Mouse (Mus musculus): ENCODE measurements around the gene Gm17332.
"Not testable (repeated sequence)": the region's sequence is repeated elsewhere in the genome, so short reads cannot be mapped to it uniquely, and the experiment has no call there.

Gm17332 gene

GRCm38 (mm10) chr11:31182362-31182761 is at the start of gene Gm17332:
Gm17332 (minus strand) TSS chr11:31182462.
- no peak for DNase-seq (ENCODE audit: low read depth, low spot score)

- DNase-seq (ENCODE audit: low read depth, low spot score), result no peak
Measured at GRCm38 (mm10) chr11:31229966-31230365, 47.7 kb upstream of the Gm17332 start.

- DNase-seq (ENCODE audit: low read depth, low spot score), result no peak
Measured at GRCm38 (mm10) chr11:31225359-31225758, 43.1 kb upstream of the Gm17332 start.

GRCm38 (mm10) chr11:31218009-31218408 is 35.7 kb upstream of the Gm17332 start:
- no peak for DNase-seq (ENCODE audit: low read depth, low spot score)

- no peak for DNase-seq (ENCODE audit: low read depth, low spot score)
Measured at GRCm38 (mm10) chr11:31195621-31196363, 13.5 kb upstream of the Gm17332 start.

- DNase-seq (ENCODE audit: low read depth, low spot score), result no peak
Measured at GRCm38 (mm10) chr11:31194761-31195160, 12.5 kb upstream of the Gm17332 start.

- DNase-seq (ENCODE audit: low read depth, low spot score), result peak; percentile 35
Measured at GRCm38 (mm10) chr11:31170052-31170646, 12.1 kb downstream of the Gm17332 start.

- no peak for DNase-seq (ENCODE audit: low read depth, low spot score)
Measured at GRCm38 (mm10) chr11:31169161-31170051, 12.9 kb downstream of the Gm17332 start.

GRCm38 (mm10) chr11:31168831-31169160 is 13.5 kb downstream of the Gm17332 start:
- DNase-seq (ENCODE audit: low read depth, low spot score), result no peak

GRCm38 (mm10) chr11:31157021-31157420 is 25.2 kb downstream of the Gm17332 start:
- no peak for DNase-seq (ENCODE audit: low read depth, low spot score)

- DNase-seq (ENCODE audit: low read depth, low spot score), result not testable (repeated sequence)
Measured at GRCm38 (mm10) chr11:31138394-31138793, 43.9 kb downstream of the Gm17332 start.

GRCm38 (mm10) chr11:31134824-31135223 is 47.4 kb downstream of the Gm17332 start:
- not testable (repeated sequence) for DNase-seq (ENCODE audit: low read depth, low spot score)

GRCm38 (mm10) chr11:31133726-31134125 is 48.5 kb downstream of the Gm17332 start:
- DNase-seq (ENCODE audit: low read depth, low spot score), result not testable (repeated sequence)
